In the genomic region with DNA sequence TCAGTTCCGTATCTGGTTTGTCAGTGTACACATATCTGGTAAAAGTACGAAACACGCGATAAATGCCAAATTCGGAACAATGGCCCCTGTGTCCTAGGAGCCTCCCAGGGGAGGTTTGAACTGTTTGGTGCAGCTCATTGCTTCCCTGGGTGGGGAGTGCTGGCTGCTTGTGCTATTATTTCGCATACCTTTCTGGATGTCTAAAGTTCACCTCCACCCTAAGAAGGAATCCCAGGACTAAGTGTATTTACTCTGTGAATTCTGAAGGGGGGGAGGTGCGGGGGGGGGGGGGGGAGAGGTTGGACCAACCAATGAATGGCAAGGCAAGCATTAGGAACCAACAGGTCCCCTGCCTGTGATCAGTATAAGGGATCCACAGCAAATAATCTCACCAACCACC, we compare ENCODE assay signal across 17 mouse cellular contexts. TPM values are rescaled to one million over a fixed set of nuclear protein-coding genes. Genes with fewer than 3 reads are reported as not detected.
A peak's percentile ranks its signal among the peaks of the same experiment; 100 is the strongest.
DNase-seq lines count a peak whose midpoint lies in the region; ATAC-seq and TF ChIP-seq lines count a peak whose summit lies in the region.
"Had no signal": no experiment of that assay in that cellular context is flagged by ENCODE, and none has a peak within 500 bp of the region (broad histone marks: within the 10 kb centered on the region; RNA-seq: fewer than 3 reads in every experiment).

No protein-coding gene starts in this region.

- H3K4me1 ChIP-seq in lung, embryonic 16.5 days (replicated peaks; ENCODE audit: control insufficient read depth, insufficient read depth, low read length) = peaks cover 46% of the 10 kb centered on the region
- H3K4me1 ChIP-seq in lung, adult 2 months (ENCODE audit: control insufficient read depth, insufficient read depth, low read length) = peaks cover 28% of the 10 kb centered on the region
- peaks cover 62% of the 10 kb centered on the region for H3K4me1 ChIP-seq in liver, embryonic 13.5 days (replicated peaks)
- peaks cover 33% of the 10 kb centered on the region for H3K4me1 ChIP-seq in neural tube, embryonic 15.5 days

- H3K27me3 ChIP-seq in lung, embryonic 16.5 days (ENCODE audit: control insufficient read depth, insufficient read depth, low read depth, low read length) = no peaks in the 10 kb centered on the region
- H3K27me3 ChIP-seq in liver, embryonic 13.5 days = no peaks in the 10 kb centered on the region
- no peaks in the 10 kb centered on the region for H3K27me3 ChIP-seq in neural tube, embryonic 15.5 days (replicated peaks)
- H3K27me3 ChIP-seq: embryonic facial prominence, embryonic 15.5 days; forebrain, embryonic 13.5 days; midbrain, embryonic 15.5 days had no signal

- H3K4me3 ChIP-seq in lung, embryonic 16.5 days (ENCODE audit: low read length) = 0 out of 2 replicates have a peak overlapping the region, but pooled peaks have one; percentile 5
- H3K4me3 ChIP-seq in lung, adult 2 months (replicated peaks; ENCODE audit: extremely low read depth, low read depth, low read length) = no peak overlapping the region
- H3K4me3 ChIP-seq in liver, embryonic 13.5 days (replicated peaks) = peak overlapping the region; percentile 88
- H3K4me3 ChIP-seq in neural tube, embryonic 15.5 days (replicated peaks) = no peak overlapping the region
- H3K4me3 ChIP-seq: forebrain, embryonic 13.5 days; midbrain, embryonic 15.5 days had no signal

- no peaks in the 10 kb centered on the region for H3K9me3 ChIP-seq in lung, embryonic 16.5 days (ENCODE audit: control insufficient read depth, low read length)
- no peaks in the 10 kb centered on the region for H3K9me3 ChIP-seq in liver, embryonic 13.5 days (replicated peaks)
- no peaks in the 10 kb centered on the region for H3K9me3 ChIP-seq in neural tube, embryonic 15.5 days (replicated peaks)
- H3K9me3 ChIP-seq: embryonic facial prominence, embryonic 15.5 days; forebrain, embryonic 13.5 days; midbrain, embryonic 15.5 days had no signal

- 59% methylated on average over 7 of the region's 7 CpGs for WGBS in lung, embryonic 16.5 days
- 69% methylated on average over 7 of the region's 7 CpGs for WGBS in lung, adult 2 months
- 77% methylated on average over 7 of the region's 7 CpGs for WGBS in liver, embryonic 13.5 days (ENCODE audit: insufficient replicate concordance)
- WGBS in neural tube, embryonic 15.5 days = 95% methylated on average over 6 of the region's 7 CpGs

- no peak overlapping the region for H3K9ac ChIP-seq in lung, embryonic 16.5 days (ENCODE audit: low read length)
- H3K9ac ChIP-seq in liver, embryonic 13.5 days = peak overlapping the region; percentile 74
- no peak overlapping the region for H3K9ac ChIP-seq in neural tube, embryonic 15.5 days (replicated peaks)
- H3K9ac ChIP-seq: embryonic facial prominence, embryonic 15.5 days; forebrain, embryonic 13.5 days; hindbrain, embryonic 14.5 days; midbrain, embryonic 15.5 days had no signal

- DNase-seq in lung, adult 2 months = no peak
- DNase-seq in ZHBTc4 (ENCODE audit: low read depth, low spot score) = peak; percentile 80
- DNase-seq in liver, embryonic 13.5 days = no peak
- peak; percentile 82 for DNase-seq in yolk sac, embryonic 10.5 days (ENCODE audit: low spot score)
- DNase-seq in ovary, postnatal 14 days (ENCODE audit: low spot score) = no peak
- DNase-seq: heart, postnatal 10 days; kidney, adult 2 months; right cerebral cortex, postnatal 14 days; thymus, adult 18-20 months had no signal

- no peaks in the 10 kb centered on the region for H3K36me3 ChIP-seq in lung, embryonic 16.5 days (ENCODE audit: control insufficient read depth, insufficient read depth, low read length)
- H3K36me3 ChIP-seq in liver, embryonic 13.5 days = peaks cover 7% of the 10 kb centered on the region; the same call in 1 of the 2 replicates
- no peaks in the 10 kb centered on the region for H3K36me3 ChIP-seq in neural tube, embryonic 15.5 days
- H3K36me3 ChIP-seq: embryonic facial prominence, embryonic 15.5 days; midbrain, embryonic 15.5 days had no signal

- peak; percentile 58 for ATAC-seq in lung, embryonic 16.5 days (ENCODE audit: low read depth)
- no peak for ATAC-seq in liver, embryonic 13.5 days (ENCODE audit: low read depth)
- no peak for ATAC-seq in neural tube, embryonic 15.5 days (ENCODE audit: low FRiP score)
- ATAC-seq: CD4-positive, CD25-positive, alpha-beta regulatory T cell, adult 4 months; midbrain, embryonic 15.5 days had no signal

- H3K4me2 ChIP-seq in lung, embryonic 16.5 days (ENCODE audit: low read depth, low read length) = peak overlapping the region; percentile 25
- peak overlapping the region; percentile 96 for H3K4me2 ChIP-seq in liver, embryonic 13.5 days
- no peak overlapping the region for H3K4me2 ChIP-seq in neural tube, embryonic 15.5 days
- H3K4me2 ChIP-seq: forebrain, embryonic 13.5 days; midbrain, embryonic 15.5 days had no signal

- H3K27ac ChIP-seq in lung, embryonic 16.5 days (ENCODE audit: low read length) = peak overlapping the region; percentile 79
- peak overlapping the region; percentile 97 for H3K27ac ChIP-seq in liver, embryonic 13.5 days
- H3K27ac ChIP-seq in neural tube, embryonic 15.5 days (replicated peaks) = no peak overlapping the region
- H3K27ac ChIP-seq: macrophage; midbrain, embryonic 15.5 days had no signal

- TF ChIP-seq POLR2A in lung, adult 2 months (IDR thresholded peaks at IDR 0.05; ENCODE audit: borderline replicate concordance, extremely low read depth, low read depth, low read length) = no peak

- TF ChIP-seq CTCF in lung, adult 2 months (IDR thresholded peaks at IDR 0.05; ENCODE audit: insufficient read depth, low read length) = no peak

RNA-seq across cellular contexts. Expression of a gene that starts 6.0 kb away (rescaled TPM):
- polyA plus RNA-seq in lung, embryonic 16.5 days (2015; fragmentation: Nextera tagmentation; extraction: Ambion mirVana) = 50.7 and 52.3 TPM in 2 replicates
- polyA plus RNA-seq in lung, adult 2 months (2012; rRNA removed) = 7.4 and 14.9 TPM in 2 replicates
- polyA plus RNA-seq in liver, embryonic 13.5 days (2015; fragmentation: Nextera tagmentation; extraction: Ambion mirVana) = 23.4 and 30.3 TPM in 2 replicates
- polyA plus RNA-seq in neural tube, embryonic 15.5 days (2015; fragmentation: Nextera tagmentation; extraction: Ambion mirVana) = 27.8 and 29.9 TPM in 2 replicates

Comparison
In these comparisons a context has a peak if more than half of its experiments do, and no peak if none do; other contexts are left out.
1. H3K4me3 ChIP-seq: peak in lung, embryonic 16.5 days (single experiment) and liver, embryonic 13.5 days (single experiment); none in lung, adult 2 months (single experiment) and neural tube, embryonic 15.5 days (single experiment).
2. DNase-seq: peak in ZHBTc4 (single experiment) and yolk sac, embryonic 10.5 days (single experiment); none in lung, adult 2 months (single experiment), liver, embryonic 13.5 days (single experiment) and ovary, postnatal 14 days (single experiment).